Mouse (Mus musculus) CD8-positive naive resting alpha-beta T cell, adult 2 months (primary cell): ENCODE results near the gene Zscan4b.
"Not testable (repeated sequence)": the region's sequence is repeated elsewhere in the genome, so short reads cannot be mapped to it uniquely, and the experiment has no call there.

Experiments
- DNase-seq, 2 experiments: peaks; one replicate each; pipeline ENCODE4 v3.0.0; 2022; ENCODE audit warnings: low read depth in 2 of 2, low spot score in 2 of 2

Zscan4b gene

DNA sequence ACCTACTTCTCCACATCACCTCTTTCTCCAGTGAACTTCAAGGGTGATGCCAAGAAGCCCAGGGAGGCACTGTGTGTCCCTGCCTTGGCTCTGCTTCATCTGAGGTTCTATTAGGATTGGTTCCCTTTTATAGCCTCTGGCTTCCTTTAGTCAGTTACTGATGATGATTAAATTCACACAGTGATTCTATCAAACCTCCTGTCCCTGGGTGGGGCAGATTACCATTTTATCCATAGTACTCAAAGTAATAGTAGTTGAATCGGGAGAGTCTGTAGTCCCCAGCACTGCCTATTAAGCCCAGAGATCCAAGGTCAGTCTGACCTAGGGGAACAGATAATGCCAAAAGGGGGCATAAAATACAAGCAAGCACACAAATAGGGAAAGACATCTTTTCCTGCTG, at the start of gene Zscan4b:
Zscan4b (minus strand) TSS at position 101 of the 400 bp plus-strand sequence.
- DNase-seq = not testable (repeated sequence)
